Mouse (Mus musculus) spleen, postnatal 36 days (tissue): ENCODE results near the gene Fmn2.

ENCODE experiments used
- DNase-seq, 2 experiments: peaks; one replicate each; pipeline ENCODE4 v3.0.0; 2022; ENCODE audit warnings: low spot score in 2 of 2, mixed read lengths in 1 of 2

Gene Fmn2

DNA sequence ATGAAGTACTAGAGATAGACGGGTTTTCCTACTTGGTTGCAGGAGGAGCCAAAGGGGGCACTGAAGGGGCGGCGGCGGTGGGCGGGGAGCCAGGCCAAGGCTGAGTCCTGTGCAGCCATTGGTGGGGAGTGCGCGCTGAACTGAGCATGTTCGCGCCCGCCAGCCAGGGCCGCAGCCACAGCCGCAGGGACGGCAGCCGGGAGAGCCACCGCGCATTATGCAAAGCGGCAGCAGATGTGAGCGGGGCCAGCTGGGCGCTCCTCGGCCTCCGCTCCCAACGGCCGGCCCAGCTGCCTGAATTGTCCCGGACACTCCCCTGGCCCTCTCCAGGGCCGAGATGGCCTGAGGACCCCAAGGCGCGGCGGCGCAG is at the start of gene Fmn2:
Fmn2 (plus strand) TSS at position 165 of the 370 bp plus-strand sequence.
- peak; percentile 27 to 33 for DNase-seq

- no peak for DNase-seq
Observed at GRCm38 (mm10) chr1:174455100-174455499, 46.5 kb upstream of the Fmn2 start.

DNA sequence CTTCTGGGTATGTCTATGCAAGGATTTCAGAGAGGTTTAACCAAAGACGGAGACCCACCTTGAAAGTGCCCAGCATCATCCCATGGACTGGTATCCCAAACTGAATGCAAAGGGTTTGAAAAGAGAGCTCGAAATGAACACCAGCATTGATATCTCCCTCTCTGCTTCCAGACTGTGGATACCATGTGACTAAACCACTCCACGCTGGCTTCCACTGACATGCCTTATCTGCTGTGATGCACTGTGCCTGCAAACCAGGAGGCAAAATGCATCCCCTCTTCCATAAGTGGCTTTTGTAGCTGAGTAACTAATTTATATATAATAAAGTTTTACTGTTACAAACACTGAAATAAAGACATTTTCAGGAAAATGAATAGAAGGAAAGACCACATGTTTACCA is 36.2 kb upstream of the Fmn2 start:
- no peak for DNase-seq

DNA sequence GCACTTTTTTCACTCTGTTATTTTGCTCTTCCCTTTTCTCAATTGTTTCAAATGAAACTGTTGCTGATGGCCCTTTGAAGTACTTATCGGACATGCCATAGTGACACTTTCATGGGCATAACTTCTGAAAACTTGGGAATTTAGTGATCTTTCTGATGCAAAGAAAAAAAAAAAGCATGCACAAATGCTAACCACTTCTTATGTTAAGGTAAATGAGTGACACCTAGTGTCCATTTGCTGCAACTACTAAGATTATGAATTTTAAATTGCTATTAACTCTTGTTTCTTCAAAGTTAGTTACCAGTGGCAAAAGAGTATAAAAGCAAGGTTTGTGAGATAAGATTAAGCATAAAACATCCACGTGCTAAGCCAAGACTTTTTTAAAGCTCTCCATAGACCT is 35.4 kb upstream of the Fmn2 start:
- no peak for DNase-seq

DNA sequence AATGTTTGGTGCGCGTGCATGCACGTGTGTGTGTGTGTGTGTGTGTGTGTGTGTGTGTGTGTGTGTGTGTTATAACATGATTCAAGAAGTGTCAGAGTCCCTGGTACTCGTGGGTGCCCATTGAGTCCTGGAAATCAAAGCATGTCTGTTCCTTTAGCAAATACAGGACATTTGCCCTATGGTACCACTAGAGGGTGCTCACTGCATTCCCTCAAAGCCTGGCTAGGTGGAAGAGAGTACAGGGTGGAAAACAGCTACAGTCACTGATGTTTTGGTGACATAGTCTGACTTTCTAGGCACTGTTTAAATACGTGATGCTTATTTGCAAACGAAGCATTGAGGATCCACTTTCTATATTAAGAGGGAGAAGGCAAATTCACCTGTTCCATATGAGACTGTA is 31.9 kb upstream of the Fmn2 start:
- peak; percentile 8 for DNase-seq

DNA sequence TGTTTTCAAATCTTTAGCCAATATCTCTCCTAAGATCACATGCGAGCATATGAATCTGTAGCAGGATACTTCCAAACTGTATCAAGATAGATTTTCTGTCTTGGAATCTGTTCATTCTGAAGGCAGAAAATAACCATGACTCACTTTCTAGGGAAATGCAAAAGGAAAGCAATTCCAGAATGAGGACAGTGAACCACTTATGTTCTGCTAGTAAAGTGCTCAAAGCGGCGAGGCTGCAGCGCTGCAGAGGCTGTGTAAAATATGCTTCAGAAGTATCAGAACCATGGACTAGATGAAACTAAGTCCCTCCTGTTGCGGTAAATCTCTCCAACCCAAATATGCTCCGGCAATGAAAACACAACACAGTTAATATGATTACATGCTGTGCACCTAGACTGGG is 19.1 kb upstream of the Fmn2 start:
- DNase-seq, result no peak

GRCm38 (mm10) chr1:174500064-174500463 is 1.6 kb upstream of the Fmn2 start:
- DNase-seq, result no peak

DNA sequence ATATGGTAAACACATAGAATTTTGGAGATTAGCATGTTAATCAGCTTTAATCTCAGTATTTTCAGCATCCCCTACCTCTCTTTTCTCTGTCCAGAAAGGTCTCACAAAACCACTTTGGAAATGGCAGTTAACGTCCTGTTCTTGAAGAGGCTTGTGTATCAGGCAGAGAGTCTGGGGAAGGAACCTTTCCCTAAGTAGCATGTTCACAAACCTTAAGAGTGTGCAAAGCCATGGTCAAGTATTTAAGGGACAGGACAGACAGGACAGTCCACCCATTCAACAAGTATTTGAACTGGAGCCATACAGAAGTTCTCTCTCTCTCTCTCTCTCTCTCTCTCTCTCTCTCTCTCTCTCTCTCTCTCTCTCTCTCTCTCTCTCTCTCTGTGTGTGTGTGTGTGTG is 614 bp upstream of the Fmn2 start:
- no peak for DNase-seq

GRCm38 (mm10) chr1:174502031-174502845 is 613 bp downstream of the Fmn2 start:
- peak in 1 of 2 experiments; percentile 2 for DNase-seq

DNA sequence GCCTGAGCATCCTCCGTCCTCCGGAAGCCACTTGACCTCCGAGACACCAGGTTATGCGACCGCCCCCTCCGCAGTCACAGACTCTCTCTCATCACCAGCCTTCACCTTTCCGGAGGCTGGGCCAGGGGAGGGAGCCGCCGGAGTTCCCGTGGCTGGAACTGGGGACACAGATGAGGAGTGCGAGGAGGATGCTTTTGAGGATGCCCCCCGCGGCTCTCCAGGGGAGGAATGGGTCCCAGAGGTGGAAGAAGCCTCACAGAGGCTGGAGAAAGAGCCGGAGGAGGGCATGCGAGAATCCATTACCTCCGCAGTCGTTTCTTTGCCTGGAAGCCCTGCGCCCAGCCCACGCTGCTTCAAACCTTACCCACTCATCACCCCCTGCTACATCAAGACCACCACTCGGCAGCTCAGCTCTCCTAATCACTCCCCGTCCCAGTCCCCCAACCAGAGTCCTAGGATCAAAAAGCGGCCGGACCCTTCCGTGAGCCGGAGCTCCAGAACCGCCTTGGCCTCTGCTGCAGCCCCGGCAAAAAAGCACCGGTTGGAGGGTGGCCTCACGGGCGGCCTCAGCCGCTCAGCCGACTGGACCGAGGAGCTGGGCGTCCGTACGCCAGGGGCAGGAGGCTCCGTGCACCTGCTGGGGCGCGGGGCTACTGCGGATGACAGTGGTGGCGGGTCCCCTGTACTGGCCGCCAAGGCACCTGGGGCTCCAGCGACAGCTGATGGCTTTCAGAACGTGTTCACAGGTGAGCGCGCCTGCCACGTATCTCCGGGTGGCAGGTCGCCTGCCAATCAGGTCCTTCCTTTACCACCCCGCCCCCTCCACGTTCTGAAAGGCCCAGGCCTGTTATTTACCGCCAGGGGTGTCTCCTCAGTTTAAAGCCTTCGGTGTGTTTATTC is 1.5 kb downstream of the Fmn2 start:
- peak; percentile 7 to 19 for DNase-seq

- DNase-seq, result no peak
Observed at GRCm38 (mm10) chr1:174508571-174509110, 7.0 kb downstream of the Fmn2 start.

- no peak for DNase-seq
Observed at GRCm38 (mm10) chr1:174513419-174513818, 11.8 kb downstream of the Fmn2 start.

- DNase-seq, result no peak
Observed at GRCm38 (mm10) chr1:174521976-174522770, 20.5 kb downstream of the Fmn2 start.

DNA sequence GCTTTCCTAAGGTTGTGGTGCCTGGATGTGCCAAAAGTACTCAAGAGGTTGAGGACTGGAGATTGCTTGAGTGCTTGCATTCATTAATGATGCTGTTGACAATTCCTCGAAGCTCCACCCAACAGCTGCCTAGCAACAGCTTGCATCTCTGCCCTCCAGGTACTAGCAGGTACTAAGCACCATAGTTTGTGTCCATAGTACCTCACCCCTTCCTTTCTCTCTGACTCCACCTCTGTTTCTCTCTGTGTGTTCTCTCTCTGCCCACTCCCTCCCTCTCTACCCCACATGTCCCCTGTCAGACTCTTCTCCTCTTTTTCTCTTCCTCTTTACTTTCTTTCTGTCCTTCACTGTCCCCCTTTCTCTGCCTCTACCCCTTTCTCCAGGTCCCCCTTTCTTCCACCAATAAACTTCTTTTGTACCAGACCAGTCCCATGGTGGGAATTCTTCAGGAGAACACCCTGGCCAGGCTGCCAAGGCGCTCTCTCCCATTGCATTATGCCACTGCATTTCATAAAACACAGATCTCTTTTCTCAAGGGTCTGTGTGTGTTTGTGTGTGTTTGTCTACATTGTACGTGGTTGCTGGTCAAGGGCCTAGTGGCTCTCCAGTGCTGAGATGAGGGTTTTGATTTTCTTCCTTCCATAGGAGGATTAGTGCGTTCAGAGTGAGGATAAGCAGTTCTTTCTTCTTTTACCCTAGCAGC is 21.3 kb downstream of the Fmn2 start:
- DNase-seq, result no peak

DNA sequence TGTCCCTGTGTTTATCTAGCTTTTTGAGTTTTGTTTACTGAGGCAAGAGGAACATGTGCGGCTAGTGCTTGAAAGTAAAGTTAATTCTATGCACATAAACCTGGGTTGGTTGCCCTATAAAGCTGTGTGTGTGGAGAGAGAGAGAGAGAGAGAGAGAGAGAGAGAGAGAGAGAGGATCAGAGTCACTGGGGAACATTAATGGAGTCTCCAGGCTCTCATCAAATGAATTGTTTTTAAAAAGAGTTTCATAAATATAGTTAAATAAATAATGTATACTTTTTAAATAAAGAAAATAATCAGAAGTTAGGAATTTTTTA is 21.8 kb downstream of the Fmn2 start:
- no peak for DNase-seq

DNA sequence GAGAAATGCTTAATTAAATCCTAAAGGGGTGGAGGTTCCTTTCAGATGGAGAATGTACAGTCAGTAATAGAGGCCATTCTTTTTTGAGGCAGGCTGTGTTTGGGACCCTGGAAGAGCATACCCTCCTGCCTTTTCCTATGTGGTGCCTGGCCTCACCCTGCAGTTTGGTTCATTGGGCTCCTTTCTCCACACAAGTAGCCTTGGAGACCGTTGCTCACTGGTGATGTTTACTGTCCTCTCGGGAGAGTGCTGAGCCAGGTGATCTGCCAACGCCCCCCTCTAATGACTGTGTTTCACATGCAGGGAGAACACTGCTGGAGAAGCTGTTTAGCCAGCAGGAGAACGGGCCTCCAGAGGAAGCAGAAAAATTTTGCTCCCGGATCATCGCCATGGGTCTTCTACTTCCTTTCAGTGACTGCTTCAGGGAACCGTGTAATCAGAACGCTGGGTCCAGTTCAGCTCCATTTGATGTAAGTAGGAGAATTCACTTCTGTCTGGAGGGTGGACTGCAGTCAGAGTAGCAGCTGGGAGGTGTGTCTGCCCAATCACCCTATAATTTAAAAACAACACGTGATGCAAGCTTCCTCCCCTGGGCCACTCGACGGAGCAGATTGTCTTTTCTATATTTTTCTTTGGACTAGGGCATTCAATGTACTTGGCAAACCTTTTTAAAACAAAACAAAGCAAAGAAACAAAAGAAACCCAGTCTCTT is 35.3 kb downstream of the Fmn2 start:
- peak in 1 of 2 experiments; percentile 4 for DNase-seq

DNA sequence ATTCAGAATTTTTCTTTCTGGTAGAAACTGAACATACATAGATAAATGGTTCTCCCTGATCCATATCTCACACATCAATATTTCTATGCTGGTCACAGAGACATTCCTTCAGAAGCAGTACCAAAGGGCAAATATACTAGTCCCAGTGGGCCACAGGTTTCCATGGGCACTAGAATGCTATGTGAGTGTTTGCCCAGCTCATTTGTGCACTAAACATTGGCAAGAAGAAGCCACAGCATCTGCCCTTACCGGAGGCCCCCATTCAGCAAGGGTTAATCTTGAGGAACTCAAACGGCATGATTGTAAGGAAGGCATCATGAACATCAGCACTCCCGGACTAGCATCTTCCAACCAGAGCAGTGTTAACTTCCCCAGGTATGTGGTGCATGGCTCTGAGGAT is 35.9 kb downstream of the Fmn2 start:
- no peak for DNase-seq

DNA sequence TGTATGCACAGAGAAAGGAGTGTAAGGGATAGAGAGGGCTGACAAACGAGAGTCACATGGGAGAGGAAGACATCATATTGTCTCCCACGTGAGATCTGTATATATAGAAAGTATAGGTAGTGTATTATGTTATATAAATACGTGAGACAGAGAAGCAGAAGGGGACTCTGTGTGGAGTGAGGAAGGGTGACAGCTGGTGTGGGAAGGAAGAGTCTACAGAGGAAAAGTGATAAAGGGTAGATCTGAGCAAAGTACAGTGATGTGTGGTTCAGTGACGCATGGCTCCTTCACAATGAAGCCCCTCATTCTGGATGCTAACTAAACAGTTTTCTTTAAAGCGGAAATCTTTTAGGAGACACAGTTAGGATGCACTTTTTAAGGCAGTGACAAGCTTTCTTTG is 46.7 kb downstream of the Fmn2 start:
- DNase-seq, result no peak

DNA sequence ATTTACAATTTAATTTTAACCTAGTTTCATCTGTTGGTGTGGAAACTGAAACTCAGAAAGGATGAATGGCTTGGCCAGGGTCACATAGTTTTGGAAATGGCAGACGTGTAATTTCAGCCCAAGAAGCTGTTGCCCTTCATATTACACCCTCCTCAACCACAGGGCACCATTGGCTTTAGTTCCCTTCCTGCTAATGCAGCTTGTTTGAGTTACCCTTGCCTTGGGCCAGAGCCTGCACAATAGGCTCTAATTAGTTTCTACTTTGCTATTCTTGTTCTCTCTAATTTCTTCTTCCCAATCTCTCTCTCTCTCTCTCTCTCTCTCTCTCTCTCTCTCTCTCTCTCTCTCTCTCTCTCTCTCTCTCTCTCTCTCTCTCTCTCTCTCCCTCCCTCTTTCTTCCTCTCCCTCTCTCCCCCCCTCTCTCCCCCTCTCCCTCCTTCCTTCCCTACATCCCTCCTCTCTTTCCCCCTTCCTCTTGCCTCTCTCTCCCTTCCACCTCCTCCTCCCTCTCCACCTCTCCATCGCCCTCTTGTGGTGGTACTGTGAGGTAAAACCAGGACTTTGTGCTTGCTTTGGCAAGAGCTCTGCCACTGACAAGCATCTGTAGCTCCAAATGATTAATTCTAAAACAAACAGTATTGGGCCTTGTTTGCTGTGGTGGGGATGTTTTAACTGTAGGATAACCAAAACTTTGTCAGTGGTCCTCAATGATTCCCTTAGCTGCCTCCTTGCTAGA is 51.8 kb downstream of the Fmn2 start:
- peak; percentile 7 to 8 for DNase-seq

DNA sequence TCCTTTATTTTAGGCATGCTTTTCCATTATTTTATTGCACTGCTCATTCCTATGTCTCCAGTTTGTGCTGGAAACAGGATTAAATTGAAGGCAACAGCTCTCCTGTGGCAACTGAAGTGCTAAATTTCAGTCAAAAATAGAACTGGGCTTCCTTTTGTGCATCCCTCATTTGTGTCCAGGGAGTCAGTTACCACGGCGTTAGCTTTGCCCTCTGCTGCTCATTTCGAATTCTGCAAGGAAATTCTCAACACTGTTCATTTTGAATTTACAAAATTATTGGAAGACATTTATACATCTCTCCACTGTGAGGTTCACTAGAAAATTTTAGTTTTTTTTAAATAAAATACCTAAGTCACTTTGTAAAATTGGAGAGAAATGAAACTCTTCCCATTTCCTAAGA is 53.8 kb downstream of the Fmn2 start:
- DNase-seq, result no peak
